Mouse (Mus musculus) megakaryocyte progenitor cell, adult 5-6 weeks (primary cell): ENCODE results near the gene Ntrk2. TPM values are rescaled to one million over a fixed set of nuclear protein-coding genes. Genes with fewer than 3 reads are reported as not detected.
"Not testable (repeated sequence)": the region's sequence is repeated elsewhere in the genome, so short reads cannot be mapped to it uniquely, and the experiment has no call there.

Source experiments
- ATAC-seq: replicated peaks from 2 replicates; pipeline ENCODE4 v1.8.0; 2016; ENCODE audit warnings: mild to moderate bottlenecking, moderate TSS enrichment, inconsistent platforms; ENCODE audit not compliant: poor library complexity
- total RNA-seq, 2 experiments: library from RNA; stranded (forward) in 1 of 2; stranded (reverse) in 1 of 2; fragments of 157-497, 149-512 nt in 1 of 2; fragments of 200-1000 nt in 1 of 2; gene quantifications; 2 replicates each; pipeline versions ENCODE4 v1.2.3 to v1.2.4; 2015 to 2017

Gene Ntrk2
- total RNA-seq, 2 experiments from 2014 or later: not detected

DNA sequence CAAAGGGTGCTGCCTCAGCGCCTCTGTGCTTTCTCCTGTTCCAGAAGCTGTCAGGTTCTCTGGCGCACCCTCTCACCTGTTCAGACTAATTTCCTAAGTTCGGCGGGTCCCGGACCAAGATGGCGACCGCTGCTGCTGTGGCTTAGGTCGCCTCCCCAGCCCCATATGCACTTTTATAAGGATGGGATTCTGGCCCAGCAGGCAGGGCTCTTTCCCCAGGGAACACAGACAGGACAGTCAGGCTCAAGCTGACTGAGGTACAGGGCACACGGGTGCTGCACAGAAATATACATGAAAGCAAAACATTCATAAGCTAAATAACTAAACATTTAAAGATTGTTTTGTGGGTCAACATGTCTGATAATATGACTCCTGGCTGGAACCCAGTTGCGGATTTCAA, 301.4 kb downstream of the Ntrk2 start:
- ATAC-seq: not testable (repeated sequence)

DNA sequence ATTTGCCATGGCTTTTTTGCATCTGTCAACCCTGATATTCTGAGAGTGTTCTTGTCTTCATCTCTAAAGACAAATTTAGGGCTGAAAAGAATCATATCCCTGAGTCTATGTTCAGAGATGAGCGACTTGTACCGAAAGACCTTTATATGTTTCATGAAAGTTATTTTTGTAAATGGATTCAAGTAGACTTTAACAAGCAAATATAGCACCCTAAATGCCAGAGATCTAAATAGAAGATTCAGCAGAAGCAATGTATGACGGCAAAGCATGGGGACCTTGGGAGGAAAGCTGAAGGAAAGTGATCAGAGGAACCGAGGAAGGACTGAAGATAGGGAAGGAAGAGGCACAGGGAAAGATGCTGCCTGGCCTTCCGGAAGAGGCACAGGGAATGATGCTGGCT, 303.7 kb downstream of the Ntrk2 start:
- no peak for ATAC-seq

DNA sequence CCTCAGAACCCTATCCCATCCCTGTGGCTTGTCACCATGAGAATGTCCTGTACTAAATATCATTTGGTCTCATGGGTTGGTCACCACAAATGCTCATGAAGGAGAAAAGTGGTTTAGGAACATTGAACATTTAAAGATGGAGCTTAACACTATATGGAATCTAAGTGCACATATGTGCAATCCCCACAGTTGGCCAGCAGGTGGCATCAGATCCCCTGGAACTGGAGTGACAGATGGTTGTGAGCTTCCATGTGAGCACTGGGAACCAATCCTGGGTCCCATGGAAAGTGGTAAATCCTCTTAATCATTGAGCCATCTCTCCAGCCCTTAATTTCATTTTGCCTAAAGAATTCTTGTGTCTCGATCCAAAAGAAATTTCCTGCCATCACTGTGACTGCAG, 308.3 kb downstream of the Ntrk2 start:
- no peak for ATAC-seq

DNA sequence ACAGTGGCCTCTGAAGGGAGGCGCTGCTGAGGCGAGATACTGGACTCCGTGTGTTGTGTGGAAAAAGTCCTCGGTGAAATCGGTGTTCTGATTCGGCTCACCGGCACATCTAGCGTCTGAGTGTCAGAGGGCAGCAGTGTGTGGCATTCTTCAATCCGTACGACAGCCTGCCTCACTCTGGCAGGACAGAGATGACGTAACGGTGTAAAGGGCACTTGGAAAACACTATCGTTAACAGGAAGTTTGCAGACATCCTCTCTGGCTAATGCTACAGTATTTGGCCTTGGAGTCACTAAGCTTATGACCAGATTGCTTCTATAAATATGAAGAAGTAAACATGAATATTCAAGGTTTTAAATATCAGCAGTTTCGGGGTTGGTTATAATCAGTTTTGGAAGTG, 309.2 kb downstream of the Ntrk2 start:
- no peak for ATAC-seq

DNA sequence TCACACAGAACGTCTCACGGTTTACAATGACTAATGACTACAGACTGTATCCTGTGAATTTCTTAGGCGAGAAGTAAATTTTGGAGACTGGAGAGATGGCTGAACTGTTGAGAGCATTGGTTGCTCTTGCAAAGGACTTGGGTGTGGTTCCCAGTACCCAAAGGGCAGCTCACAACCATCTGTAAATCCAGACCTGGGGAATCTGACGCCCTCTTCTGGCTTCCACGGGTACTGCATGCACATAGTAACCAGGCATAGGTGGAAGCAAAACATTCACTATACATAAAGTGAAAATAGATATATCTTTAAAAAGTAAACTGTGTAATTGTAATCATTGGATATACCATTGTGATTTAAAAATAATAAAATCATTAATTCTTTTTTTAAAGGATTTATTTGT, 310.9 kb downstream of the Ntrk2 start:
- ATAC-seq: no peak

DNA sequence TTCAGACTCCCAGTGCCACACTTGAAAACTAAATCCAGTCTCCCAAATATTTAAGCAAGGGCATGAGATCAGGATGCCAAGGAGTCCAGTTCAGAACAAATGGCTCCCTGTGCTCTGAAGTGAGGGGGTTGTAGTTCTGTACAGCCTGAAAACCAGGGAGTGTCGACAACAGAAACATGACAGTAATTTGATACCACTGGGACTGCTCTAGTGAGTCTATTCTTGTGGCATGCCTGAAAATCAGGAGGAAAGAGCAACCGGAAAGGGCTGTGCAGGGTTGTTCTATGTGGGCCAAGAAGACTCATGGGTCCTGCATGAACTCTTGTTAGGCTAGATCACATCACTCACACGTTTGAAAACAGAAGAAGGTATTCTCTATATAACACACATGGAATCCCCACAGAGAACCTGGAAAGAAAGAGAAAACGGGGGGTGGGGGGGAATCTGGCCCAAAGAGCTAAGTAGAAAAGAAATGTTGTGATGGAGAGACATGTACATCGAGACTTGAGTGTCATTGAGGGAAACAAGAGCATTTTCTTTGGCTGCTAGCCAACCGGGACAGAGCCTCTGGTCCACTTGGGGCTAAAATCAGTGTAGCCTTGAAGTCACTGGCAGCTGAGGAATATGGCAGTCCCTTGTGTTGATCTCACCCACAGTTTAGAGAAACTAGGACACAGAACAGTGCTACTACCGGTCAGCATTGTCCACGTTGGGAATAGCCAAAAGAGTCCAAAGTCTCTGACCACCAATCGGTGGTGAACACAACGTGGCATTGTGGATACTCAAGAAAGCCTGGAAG, 313.4 kb downstream of the Ntrk2 start:
- no peak for ATAC-seq

DNA sequence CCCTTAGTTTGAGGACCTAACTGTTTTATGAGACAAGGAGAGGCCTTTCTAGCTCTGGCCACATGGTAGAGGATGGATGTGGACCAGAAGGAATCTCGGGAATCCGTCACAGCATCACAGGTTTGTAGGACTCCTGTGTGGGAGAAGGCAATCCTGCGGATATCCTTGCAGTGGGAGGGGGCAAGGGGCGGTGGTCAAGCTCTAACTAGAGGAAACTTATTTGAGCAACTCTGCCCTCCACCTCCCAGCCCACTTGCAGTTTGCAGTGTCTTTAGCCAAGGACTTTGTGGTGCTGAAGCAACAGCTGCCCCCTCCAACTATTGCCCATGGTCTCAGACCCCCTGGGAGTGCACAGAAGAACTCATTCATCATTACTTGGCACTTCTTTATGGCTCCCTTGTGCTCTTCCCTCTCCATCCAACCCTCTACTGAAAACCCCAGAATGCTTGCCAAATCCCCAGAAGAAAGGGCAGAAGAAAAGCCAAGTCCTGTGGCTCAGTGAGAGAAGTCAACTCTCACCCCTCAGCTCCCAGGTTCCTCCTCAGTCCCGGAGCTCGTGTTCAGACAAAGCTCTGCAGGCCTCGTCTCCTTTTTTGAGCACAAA, 336.9 kb downstream of the Ntrk2 start:
- no peak for ATAC-seq

DNA sequence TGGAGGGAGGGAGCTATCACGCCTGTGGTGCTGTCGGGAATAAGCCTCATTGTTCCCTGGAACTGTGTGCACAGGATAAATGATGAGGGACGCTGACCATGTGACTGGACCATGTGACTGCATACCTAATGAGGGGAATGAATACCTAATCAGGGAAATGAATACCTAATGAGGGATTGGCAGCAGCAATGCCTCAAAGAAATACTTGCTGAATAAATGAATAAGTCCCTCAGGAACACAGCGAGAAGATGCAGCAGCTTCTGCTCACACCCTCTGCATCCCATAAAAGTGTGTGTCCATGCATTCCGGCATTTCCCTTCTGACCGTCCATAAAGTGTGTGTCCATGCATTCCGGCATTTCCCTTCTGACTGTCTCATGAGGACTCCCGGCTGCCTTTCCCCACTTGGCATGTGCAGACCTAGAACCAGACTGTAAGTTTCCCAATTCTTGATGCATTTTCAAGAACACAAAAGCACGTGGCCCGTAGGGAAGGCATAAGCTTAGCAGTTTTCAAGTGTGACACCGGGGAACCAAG, 338.0 kb downstream of the Ntrk2 start:
- no peak for ATAC-seq

DNA sequence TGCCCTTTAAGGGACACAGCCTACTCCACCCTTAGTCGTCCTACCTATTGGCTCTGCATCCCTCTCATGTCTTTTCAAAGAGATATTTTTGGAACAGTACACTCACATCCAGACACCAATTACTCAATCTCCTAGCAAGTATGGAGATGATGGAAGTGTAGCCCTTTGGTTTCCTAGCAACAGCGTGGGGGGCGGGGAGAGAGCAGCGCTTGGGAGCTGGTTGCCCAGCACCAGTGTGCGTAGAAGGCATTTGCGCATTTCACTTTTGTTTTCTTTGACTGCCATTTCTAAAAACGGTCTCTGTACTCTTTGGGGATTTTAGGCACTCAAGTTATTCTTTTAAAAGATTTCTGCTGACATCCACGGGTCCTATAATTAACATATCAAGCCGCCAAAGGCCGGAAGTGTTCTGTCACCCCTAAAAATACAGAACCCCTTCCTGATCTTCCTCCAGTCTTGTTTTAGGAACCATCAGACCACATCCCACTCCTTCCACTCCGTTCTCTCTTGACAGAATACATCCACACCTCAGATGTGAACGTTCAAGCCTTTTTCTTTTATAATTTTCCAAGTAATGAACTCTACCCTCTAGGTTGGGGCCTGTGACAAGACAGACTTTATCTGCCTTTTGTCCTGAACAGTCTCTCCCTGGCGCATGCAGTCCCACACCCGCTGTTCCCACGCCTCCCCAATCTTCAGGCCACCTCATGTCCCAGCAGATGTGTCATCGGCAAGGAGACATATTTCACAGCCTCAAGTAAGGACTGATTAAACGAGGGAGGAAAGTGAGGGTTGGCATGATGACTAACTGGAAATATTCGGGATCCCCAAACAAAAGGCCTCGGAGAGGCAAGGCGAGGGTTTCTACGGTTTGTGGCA, 339.5 kb downstream of the Ntrk2 start:
- no peak for ATAC-seq

DNA sequence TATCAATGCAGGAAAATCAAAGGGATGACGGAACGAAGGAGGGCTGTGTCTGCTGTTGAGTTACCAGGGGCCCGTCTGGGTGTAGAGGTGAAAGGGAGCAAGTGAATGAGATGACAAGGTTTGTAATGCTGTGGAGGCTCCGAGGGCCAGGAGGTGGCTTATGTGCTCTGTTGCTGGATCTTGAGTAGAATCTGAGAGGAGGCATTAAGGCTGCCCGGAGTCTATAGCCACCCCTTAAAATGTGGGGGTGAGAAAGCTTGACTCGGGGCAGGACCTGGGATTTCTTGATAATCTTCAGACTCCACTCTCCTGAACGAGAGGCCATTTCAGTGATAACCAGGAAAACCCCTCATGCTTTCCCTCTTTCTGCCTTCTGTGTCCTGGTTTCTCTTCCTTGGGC, 340.2 kb downstream of the Ntrk2 start:
- no peak for ATAC-seq

DNA sequence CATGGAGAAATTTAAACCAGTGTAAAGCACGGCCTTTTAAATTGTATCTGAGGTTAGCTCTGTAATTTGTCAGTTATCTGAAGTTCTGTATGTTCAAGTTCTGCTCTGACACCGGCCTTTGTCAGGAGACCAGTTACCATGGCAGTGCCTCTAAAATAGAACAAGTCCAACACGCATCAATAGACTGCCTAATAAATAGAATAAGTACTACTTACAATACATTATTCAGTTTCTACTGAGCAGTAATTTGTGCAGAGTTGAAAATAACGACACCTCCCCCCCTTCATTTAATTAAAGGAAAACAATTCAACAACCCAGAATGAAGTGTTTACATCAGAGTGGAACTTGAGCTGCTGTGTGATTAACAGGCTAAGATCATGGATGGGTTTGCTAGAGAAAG, 341.6 kb downstream of the Ntrk2 start:
- no peak for ATAC-seq

DNA sequence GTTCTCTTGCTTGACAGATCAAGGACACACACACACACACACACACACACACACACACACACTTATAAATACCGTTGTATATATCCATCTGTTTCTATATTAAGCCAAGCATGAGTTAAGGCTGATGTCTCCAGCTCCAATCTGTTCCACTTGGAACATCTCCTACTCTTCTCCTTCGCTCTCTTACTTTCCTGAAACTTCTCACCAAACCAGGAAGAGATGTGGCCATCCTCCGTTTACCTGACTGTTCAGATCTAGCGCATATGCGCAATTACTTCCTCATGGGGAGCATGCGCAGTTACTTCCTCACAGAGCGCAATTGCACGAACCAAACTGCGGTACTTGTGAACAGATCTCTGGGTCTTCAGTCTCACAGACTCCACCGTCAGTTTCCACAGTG, 342.4 kb downstream of the Ntrk2 start:
- no peak for ATAC-seq

DNA sequence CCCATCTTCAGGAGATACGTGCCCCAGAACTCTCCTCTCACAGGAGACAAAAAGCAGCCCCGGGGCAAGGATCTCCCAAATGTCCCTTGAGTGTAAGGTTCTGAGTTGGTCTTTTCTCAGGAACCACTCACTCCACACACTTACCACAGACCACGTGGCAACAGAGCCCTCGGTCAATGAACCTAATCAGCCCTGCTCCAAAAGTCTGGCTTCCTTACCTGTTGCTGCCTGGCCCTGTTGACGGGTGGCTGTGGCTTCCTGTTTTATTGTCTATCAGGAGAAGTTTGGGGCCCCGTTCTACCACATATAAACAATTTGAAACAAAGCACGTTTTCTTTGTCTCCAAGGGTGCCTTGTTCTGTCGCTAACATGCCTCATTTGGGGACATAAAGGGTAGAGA, 357.6 kb downstream of the Ntrk2 start:
- no peak for ATAC-seq

DNA sequence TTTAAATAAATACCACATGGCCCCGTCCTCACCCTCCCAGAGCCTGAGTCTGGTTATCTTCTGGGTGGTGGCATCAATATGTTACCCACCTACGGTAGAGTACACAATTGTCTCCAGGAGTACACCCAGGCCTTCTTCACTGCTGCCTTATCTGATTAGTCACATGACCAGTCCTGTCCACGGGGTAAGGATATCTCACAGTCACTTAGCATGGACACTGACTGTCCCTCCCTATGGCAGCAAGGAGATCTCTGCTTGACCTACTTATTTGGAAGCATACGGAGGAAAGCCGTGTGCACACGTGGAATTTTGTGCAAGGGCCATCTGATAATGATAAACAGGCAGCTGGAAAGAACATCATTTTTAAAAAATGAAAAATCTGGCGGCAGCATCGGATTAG, 367.5 kb downstream of the Ntrk2 start:
- ATAC-seq: no peak

DNA sequence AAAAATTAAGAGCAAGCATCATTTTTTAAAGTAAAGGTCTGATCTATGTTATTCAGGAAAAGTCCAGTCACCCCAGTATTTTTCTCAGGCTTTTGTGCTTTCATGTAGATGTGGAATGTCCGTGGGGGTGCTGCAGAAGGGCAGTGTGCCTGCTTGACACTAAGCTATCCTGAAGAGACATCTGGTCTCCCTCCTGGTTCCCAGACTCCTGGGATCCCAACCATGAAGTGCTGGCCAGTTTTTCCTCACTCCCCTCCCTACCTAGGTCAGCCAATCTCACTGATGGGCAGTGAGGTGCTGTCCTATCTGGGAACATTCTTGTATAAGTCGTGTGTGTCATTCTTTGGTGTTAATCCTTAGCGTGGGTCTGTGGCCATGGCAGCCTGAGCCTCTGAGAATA, 369.7 kb downstream of the Ntrk2 start:
- ATAC-seq: no peak

DNA sequence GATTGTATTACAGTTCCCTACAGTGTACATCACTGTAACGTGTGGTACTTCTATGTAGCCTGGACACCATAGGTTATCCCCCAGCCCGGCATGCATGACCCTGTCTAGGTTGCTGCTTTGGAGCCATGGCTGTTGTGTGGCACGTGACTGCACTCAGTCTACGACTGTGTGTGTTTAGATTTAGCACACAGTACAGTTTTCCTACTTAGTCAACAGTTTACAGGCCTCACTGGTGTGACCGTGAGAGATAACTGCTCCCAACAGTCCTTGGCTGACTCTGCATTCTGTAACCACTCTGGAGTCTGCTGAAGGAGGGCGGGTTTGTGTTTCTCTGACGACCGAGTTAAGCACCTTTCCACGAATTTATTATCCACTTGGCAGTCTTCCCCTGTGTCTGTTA, 370.1 kb downstream of the Ntrk2 start:
- peak; percentile 90 for ATAC-seq

DNA sequence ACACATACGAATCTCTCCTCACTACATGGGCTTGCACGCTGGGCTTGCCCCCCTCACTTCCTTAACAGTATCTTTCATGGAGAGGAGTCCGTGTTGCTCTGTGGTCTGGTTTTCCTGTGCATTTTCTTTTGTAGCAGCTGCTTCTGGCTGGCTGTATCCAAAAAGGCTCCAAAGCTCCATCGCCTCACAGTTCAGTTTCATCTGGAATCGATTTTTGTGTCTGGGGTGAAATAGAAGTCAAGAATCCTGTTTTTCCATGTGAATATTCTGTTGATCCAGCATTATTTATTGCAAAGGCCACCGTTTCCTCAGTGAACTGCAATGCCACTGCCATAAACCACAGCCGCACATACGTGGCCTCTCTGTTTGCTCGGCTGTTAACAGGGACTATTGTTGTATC, 370.6 kb downstream of the Ntrk2 start:
- ATAC-seq: no peak

DNA sequence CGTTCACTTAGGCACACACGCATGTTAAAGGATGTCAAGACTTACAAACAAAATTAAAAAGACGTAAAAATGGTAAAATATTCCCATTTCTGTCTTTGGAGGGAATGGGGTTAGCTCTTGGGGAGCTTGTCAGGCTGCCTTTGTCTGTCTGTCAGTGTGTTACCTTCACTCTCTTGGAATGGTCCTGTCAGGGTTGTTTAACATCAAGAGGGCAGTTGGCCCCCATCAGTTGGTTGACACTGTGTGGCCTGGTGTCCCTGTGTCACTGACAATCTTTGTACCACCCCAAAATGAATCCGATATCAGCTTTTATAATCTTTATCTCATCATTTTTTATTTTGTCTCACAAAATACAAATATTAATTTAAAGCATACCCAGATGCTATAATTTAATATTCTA, 373.6 kb downstream of the Ntrk2 start:
- ATAC-seq: no peak

DNA sequence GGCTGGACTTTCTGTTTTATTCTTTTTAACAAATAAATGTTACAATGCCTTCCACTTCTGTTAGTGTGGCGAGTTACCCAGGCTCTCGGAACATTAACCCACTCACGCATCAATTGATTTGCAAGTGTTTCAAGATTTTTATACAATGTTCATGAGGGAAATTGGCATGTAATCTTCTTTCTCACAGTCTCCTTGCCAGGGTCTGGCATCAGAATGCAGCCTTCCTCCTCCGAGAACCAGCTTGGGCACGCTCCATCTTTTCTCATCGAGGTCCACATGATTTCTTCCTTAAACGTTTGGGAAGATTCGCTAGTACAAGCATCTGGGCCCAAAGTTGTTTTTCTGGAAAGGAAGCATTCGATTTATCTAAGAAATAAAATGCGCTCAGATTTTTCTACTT, 374.4 kb downstream of the Ntrk2 start:
- ATAC-seq: no peak

DNA sequence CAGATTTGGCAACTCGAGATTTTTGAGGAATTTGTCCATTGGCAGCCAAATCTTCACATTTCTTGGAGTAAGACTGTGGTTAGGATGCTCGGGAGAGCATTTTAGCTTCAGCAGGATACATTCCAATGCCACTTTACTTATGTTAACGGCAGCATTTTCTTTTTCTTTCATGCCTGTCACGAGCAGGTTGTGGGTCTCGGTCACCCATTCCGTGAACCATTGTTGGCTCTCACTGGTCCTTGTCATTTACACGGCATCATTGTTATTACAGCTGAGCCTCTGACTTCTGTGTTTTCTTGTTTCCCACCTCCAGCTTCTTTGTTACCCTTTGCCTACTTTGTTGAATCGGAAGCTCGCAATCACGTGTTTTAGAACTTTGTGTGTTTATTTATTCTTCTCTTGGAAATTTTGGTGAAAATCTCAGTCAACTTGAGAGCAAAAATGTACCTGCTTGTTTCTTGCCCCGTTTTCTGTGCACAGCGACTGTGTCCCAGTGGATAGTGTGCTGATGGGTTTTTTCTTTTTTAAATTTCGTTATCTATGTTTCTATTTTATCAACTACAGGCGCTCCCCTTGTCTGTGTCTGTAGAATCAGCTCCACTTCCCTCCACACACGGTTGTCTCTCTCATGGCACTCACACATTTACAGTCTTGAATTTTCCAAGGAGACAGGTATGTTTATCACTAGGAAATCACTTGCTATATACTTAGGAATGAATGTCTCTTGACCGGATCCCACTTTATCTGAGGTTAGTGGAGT, 375.0 kb downstream of the Ntrk2 start:
- no peak for ATAC-seq

DNA sequence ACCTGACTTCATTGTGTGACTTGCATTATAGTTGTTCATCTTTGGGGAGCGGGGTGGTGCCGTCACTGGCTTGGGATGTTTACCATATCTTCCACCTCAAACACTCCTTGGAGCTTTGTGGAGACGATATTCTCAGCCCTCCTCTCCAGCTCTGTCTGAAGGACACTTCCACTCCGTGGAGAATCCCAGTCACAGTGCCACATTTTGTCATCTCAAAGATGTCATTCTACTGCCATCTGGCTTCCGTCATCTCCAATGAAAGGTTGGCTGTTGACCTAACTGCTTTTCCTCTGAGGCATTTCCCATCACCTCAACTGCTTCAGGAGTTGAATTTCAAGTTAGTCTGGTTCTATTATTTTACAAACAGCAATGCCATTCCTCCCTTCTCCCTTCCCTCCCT, 376.3 kb downstream of the Ntrk2 start:
- ATAC-seq: no peak
